29 mouse cellular contexts compared by ENCODE assay signal in genomic region chr7:19667434-19667833, GRCm38 (mm10). TPM values are rescaled to one million over a fixed set of nuclear protein-coding genes. Genes with fewer than 3 reads are reported as not detected.
A peak's percentile ranks its signal among the peaks of the same experiment; 100 is the strongest.
DNase-seq lines count a peak whose midpoint lies in the region; ATAC-seq and TF ChIP-seq lines count a peak whose summit lies in the region.
"Had no signal": no experiment of that assay in that cellular context is flagged by ENCODE, and none has a peak within 500 bp of the region (broad histone marks: within the 10 kb centered on the region; RNA-seq: fewer than 3 reads in every experiment).

No protein-coding gene starts in this region.

- peaks cover 12% of the 10 kb centered on the region; the same call in 1 of the 2 replicates for H3K4me1 ChIP-seq in spleen, adult 2 months (ENCODE audit: control insufficient read depth, insufficient read depth, insufficient read length)
- H3K4me1 ChIP-seq in bone marrow, adult 2 months (ENCODE audit: control insufficient read depth, insufficient read depth, low read length): peaks cover 4% of the 10 kb centered on the region; the same call in 1 of the 2 replicates
- peaks cover 14% of the 10 kb centered on the region for H3K4me1 ChIP-seq in midbrain, embryonic 11.5 days (ENCODE audit: control insufficient read depth, insufficient read depth, low read length)

- ATAC-seq in neutrophil, adult 5-6 weeks (ENCODE audit: extremely low read depth, insufficient number of reproducible peaks, low FRiP score, poor library complexity, severe bottlenecking): peak; percentile 14; the same call in 1 of the 2 replicates
- ATAC-seq in midbrain, embryonic 11.5 days (ENCODE audit: low FRiP score): no peak
- ATAC-seq: activated CD4-positive, CD25-positive, alpha-beta regulatory T cell, adult 4 months; forebrain, embryonic 15.5 days had no signal

- TF ChIP-seq CTCF in layer of hippocampus, adult 2 months (conservative IDR thresholded peaks at IDR 0.05): no peak
- no peak for TF ChIP-seq CTCF in spleen, adult 2 months (IDR thresholded peaks at IDR 0.05; ENCODE audit: extremely low read depth, insufficient read depth, insufficient read length, insufficient replicate concordance)
- no peak for TF ChIP-seq CTCF in bone marrow, adult 2 months (IDR thresholded peaks at IDR 0.05; ENCODE audit: control insufficient read depth, insufficient read depth, low read length)

- H3K9me3 ChIP-seq in midbrain, embryonic 11.5 days (ENCODE audit: control insufficient read depth, low read length): no peaks in the 10 kb centered on the region
- H3K9me3 ChIP-seq: embryonic facial prominence, embryonic 10.5 days; forebrain, embryonic 15.5 days; heart, embryonic 13.5 days; hindbrain, embryonic 13.5 days; limb, embryonic 13.5 days; neural tube, embryonic 15.5 days had no signal

- TF ChIP-seq POLR2A in spleen, adult 2 months (IDR thresholded peaks at IDR 0.05; ENCODE audit: low read depth, low read length): no peak; the same call in 1 of the 2 replicates
- TF ChIP-seq POLR2A in bone marrow, adult 2 months (IDR thresholded peaks at IDR 0.05; ENCODE audit: borderline replicate concordance, control insufficient read depth, low read depth, low read length): no peak

- 0 out of 2 replicates have a peak overlapping the region, but pooled peaks have one; percentile 5 for H3K27ac ChIP-seq in layer of hippocampus, adult 2 months
- H3K27ac ChIP-seq in spleen, adult 2 months (ENCODE audit: insufficient read depth, low read length): peak overlapping the region; percentile 79
- peak overlapping the region; percentile 65; the same call in 1 of the 2 replicates for H3K27ac ChIP-seq in bone marrow, adult 2 months (ENCODE audit: control insufficient read depth, insufficient read depth, low read depth, low read length, poor library complexity)
- H3K27ac ChIP-seq in midbrain, embryonic 11.5 days (ENCODE audit: low read depth, low read length): no peak overlapping the region
- H3K27ac ChIP-seq: embryonic facial prominence, embryonic 10.5 days; forebrain, embryonic 15.5 days; heart, adult 2 months; heart, embryonic 13.5 days; hindbrain, embryonic 13.5 days; limb, embryonic 13.5 days; midbrain, embryonic 10.5 days; neural tube, embryonic 15.5 days had no signal

- no peaks in the 10 kb centered on the region for H3K27me3 ChIP-seq in spleen, adult 2 months (ENCODE audit: control insufficient read depth, insufficient read depth, low read length)
- H3K27me3 ChIP-seq in midbrain, embryonic 11.5 days (ENCODE audit: control insufficient read depth, insufficient read depth, low read length): no peaks in the 10 kb centered on the region
- H3K27me3 ChIP-seq: forebrain, embryonic 15.5 days; heart, embryonic 13.5 days; hindbrain, embryonic 13.5 days; limb, embryonic 13.5 days; neural tube, embryonic 15.5 days had no signal

- no peak overlapping the region for H3K9ac ChIP-seq in midbrain, embryonic 11.5 days (ENCODE audit: low read length)
- H3K9ac ChIP-seq: forebrain, embryonic 15.5 days; heart, embryonic 13.5 days; hindbrain, embryonic 13.5 days; limb, embryonic 13.5 days; neural tube, embryonic 15.5 days had no signal

- 44% methylated on average over 2 of the region's 2 CpGs for WGBS in spleen, adult 2 months
- WGBS in bone marrow, adult 2 months: 37% methylated on average over 2 of the region's 2 CpGs
- 74% methylated on average over 2 of the region's 2 CpGs for WGBS in midbrain, embryonic 11.5 days

- H3K4me3 ChIP-seq in layer of hippocampus, adult 2 months: no peak overlapping the region
- no peak overlapping the region for H3K4me3 ChIP-seq in spleen, adult 2 months (ENCODE audit: extremely low read depth, insufficient read depth, insufficient read length)
- H3K4me3 ChIP-seq in bone marrow, adult 2 months (replicated peaks; ENCODE audit: control insufficient read depth, low read depth, low read length): no peak overlapping the region
- H3K4me3 ChIP-seq in midbrain, embryonic 11.5 days (ENCODE audit: low read depth, low read length): no peak overlapping the region
- H3K4me3 ChIP-seq: embryonic facial prominence, embryonic 10.5 days; forebrain, embryonic 15.5 days; heart, adult 2 months; heart, embryonic 13.5 days; hindbrain, embryonic 13.5 days; limb, embryonic 13.5 days; midbrain, embryonic 10.5 days; neural tube, embryonic 15.5 days had no signal

- no peaks in the 10 kb centered on the region for H3K36me3 ChIP-seq in spleen, adult 2 months (ENCODE audit: control insufficient read depth, insufficient read depth, low read length)
- no peaks in the 10 kb centered on the region for H3K36me3 ChIP-seq in midbrain, embryonic 11.5 days (ENCODE audit: control insufficient read depth, insufficient read depth, low read length)
- H3K36me3 ChIP-seq: forebrain, embryonic 15.5 days; hindbrain, embryonic 13.5 days had no signal

- DNase-seq in layer of hippocampus, adult 2 months (ENCODE audit: low spot score in 2 of 2): no peak
- DNase-seq in layer of hippocampus, adult 8-10 months (ENCODE audit: low spot score in 2 of 2): no peak
- DNase-seq in spleen, adult 2 months (ENCODE audit: low read depth in 1 of 2, low spot score in 2 of 2): peak; percentile 14 to 36
- DNase-seq in spleen, adult 18-20 months: no peak
- DNase-seq in gastrocnemius, postnatal 10 days: no peak
- DNase-seq in midbrain, embryonic 11.5 days (ENCODE audit: low spot score, missing footprints): no peak
- DNase-seq: adrenal gland, adult 8-10 months; gastrocnemius, postnatal 14 days; heart, adult 2 months; kidney, adult 9 months; layer of hippocampus, adult 9-11 months; lung, adult 18-20 months; lung, postnatal 10 days; thymus, adult 2 months had no signal

- no peak overlapping the region for H3K4me2 ChIP-seq in midbrain, embryonic 11.5 days
- H3K4me2 ChIP-seq: forebrain, embryonic 15.5 days; heart, embryonic 13.5 days; hindbrain, embryonic 13.5 days; limb, embryonic 13.5 days; neural tube, embryonic 15.5 days had no signal

RNA-seq across cellular contexts. Expression of gene Clptm1, which starts 2.6 kb away (rescaled TPM):
- total RNA-seq in layer of hippocampus, adult 2 months (2021): 100 to 1,000 TPM; 136 to 151 TPM
- 100 to 1,000 TPM; 140 to 150 (median 146) TPM for total RNA-seq in layer of hippocampus, adult 8-10 months (2022)
- polyA plus RNA-seq in spleen, adult 2 months (2012; rRNA removed): 76.3 and 78.9 TPM in 2 replicates
- 18.1 and 31.2 TPM in 2 replicates for polyA plus RNA-seq in bone marrow, adult 2 months (2011; ENCODE audit: insufficient read depth, insufficient read length, low replicate concordance, missing spikeins)
- total RNA-seq in neutrophil, adult 5-6 weeks (2017): 45.9 and 51.4 TPM in 2 replicates
- total RNA-seq in gastrocnemius, postnatal 10 days (2021): 10 to 100 TPM; 45.7 to 48.2 TPM
- 89.7 and 94.1 TPM in 2 replicates for polyA plus RNA-seq in midbrain, embryonic 11.5 days (2014; fragmentation: Nextera tagmentation; extraction: Ambion mirVana)

RNA-seq across cellular contexts. Expression of gene Apoc2, which starts 10.3 kb away (rescaled TPM):
- not detected for total RNA-seq in layer of hippocampus, adult 2 months (2021)
- under 1 TPM in 1 of 4 experiments, not detected in 3; 0.66 TPM for total RNA-seq in layer of hippocampus, adult 8-10 months (2022)
- 1.2 and 5.5 TPM in 2 replicates for polyA plus RNA-seq in spleen, adult 2 months (2012; rRNA removed)
- polyA plus RNA-seq in bone marrow, adult 2 months (2011; ENCODE audit: insufficient read depth, insufficient read length, low replicate concordance, missing spikeins): 13.2 TPM in 1 of 2 replicates, not detected in the other
- 14.0 and 17.5 TPM in 2 replicates for total RNA-seq in neutrophil, adult 5-6 weeks (2017)
- total RNA-seq in gastrocnemius, postnatal 10 days (2021): under 1 TPM in 1 of 2 experiments, not detected in 1; 0.61 TPM
- not detected in 2 replicates for polyA plus RNA-seq in midbrain, embryonic 11.5 days (2014; fragmentation: Nextera tagmentation; extraction: Ambion mirVana)
- total RNA-seq: heart, postnatal 25 days; left cerebral cortex, adult 18-20 months; left cerebral cortex, postnatal 25 days; midbrain, postnatal 0 days had no signal
- polyA plus RNA-seq: activated CD4-positive, CD25-positive, alpha-beta regulatory T cell, adult 4 months; cortical plate, adult 2 months; forebrain, embryonic 15.5 days; heart, adult 2 months; hindbrain, embryonic 13.5 days had no signal

RNA-seq across cellular contexts. Expression of gene Gm44805, which starts 13.8 kb away (rescaled TPM):
- not detected for total RNA-seq in layer of hippocampus, adult 2 months (2021)
- total RNA-seq in layer of hippocampus, adult 8-10 months (2022): not detected
- polyA plus RNA-seq in spleen, adult 2 months (2012; rRNA removed): not detected in 2 replicates
- polyA plus RNA-seq in bone marrow, adult 2 months (2011; ENCODE audit: insufficient read depth, insufficient read length, low replicate concordance, missing spikeins): 7.6 TPM in 1 of 2 replicates, not detected in the other
- not detected in 2 replicates for total RNA-seq in neutrophil, adult 5-6 weeks (2017)
- total RNA-seq in gastrocnemius, postnatal 10 days (2021): not detected
- polyA plus RNA-seq in midbrain, embryonic 11.5 days (2014; fragmentation: Nextera tagmentation; extraction: Ambion mirVana): not detected in 2 replicates
- total RNA-seq: gastrocnemius, postnatal 14 days; heart, adult 2 months; heart, postnatal 25 days; left cerebral cortex, adult 18-20 months; left cerebral cortex, postnatal 25 days; midbrain, postnatal 0 days had no signal
- polyA plus RNA-seq: activated CD4-positive, CD25-positive, alpha-beta regulatory T cell, adult 4 months; cortical plate, adult 2 months; embryonic facial prominence, embryonic 10.5 days; forebrain, embryonic 15.5 days; heart, adult 2 months; heart, embryonic 13.5 days; hindbrain, embryonic 13.5 days; limb, embryonic 13.5 days; midbrain, embryonic 10.5 days; midbrain, postnatal 0 days; neural tube, embryonic 15.5 days; thymus, adult 2 months had no signal

RNA-seq across cellular contexts. Expression of gene Apoc4, which starts 13.8 kb away (rescaled TPM):
- total RNA-seq in layer of hippocampus, adult 2 months (2021): not detected
- 1 to 10 TPM in 1 of 4 experiments, not detected in 3; 1.2 TPM for total RNA-seq in layer of hippocampus, adult 8-10 months (2022)
- polyA plus RNA-seq in spleen, adult 2 months (2012; rRNA removed): 0.25 and 0.28 TPM in 2 replicates
- polyA plus RNA-seq in bone marrow, adult 2 months (2011; ENCODE audit: insufficient read depth, insufficient read length, low replicate concordance, missing spikeins): 3.6 and 18.7 TPM in 2 replicates
- 0.23 TPM in 1 of 2 replicates, not detected in the other for total RNA-seq in neutrophil, adult 5-6 weeks (2017)
- under 1 TPM in 1 of 2 experiments, not detected in 1; 0.54 TPM for total RNA-seq in gastrocnemius, postnatal 10 days (2021)
- not detected in 2 replicates for polyA plus RNA-seq in midbrain, embryonic 11.5 days (2014; fragmentation: Nextera tagmentation; extraction: Ambion mirVana)
- total RNA-seq: gastrocnemius, postnatal 14 days; heart, adult 2 months; heart, postnatal 25 days; left cerebral cortex, adult 18-20 months; left cerebral cortex, postnatal 25 days; midbrain, postnatal 0 days had no signal
- polyA plus RNA-seq: cortical plate, adult 2 months; embryonic facial prominence, embryonic 10.5 days; forebrain, embryonic 15.5 days; heart, adult 2 months; hindbrain, embryonic 13.5 days; limb, embryonic 13.5 days; midbrain, embryonic 10.5 days; midbrain, postnatal 0 days had no signal

RNA-seq across cellular contexts. Expression of gene Apoc1, which starts 25.0 kb away (rescaled TPM):
- 1 to 10 TPM; 3.1 to 3.5 TPM for total RNA-seq in layer of hippocampus, adult 2 months (2021)
- 10 to 100 TPM in 1 of 4 experiments, 1 to 10 TPM in 3; 5.3 to 10.7 (median 6.0) TPM for total RNA-seq in layer of hippocampus, adult 8-10 months (2022)
- 4.3 and 6.7 TPM in 2 replicates for polyA plus RNA-seq in spleen, adult 2 months (2012; rRNA removed)
- polyA plus RNA-seq in bone marrow, adult 2 months (2011; ENCODE audit: insufficient read depth, insufficient read length, low replicate concordance, missing spikeins): 48.3 and 137 TPM in 2 replicates
- total RNA-seq in neutrophil, adult 5-6 weeks (2017): 2.7 and 12.5 TPM in 2 replicates
- 1 to 10 TPM in 1 of 2 experiments, not detected in 1; 4.1 TPM for total RNA-seq in gastrocnemius, postnatal 10 days (2021)
- polyA plus RNA-seq in midbrain, embryonic 11.5 days (2014; fragmentation: Nextera tagmentation; extraction: Ambion mirVana): 1.9 and 3.2 TPM in 2 replicates
- polyA plus RNA-seq: activated CD4-positive, CD25-positive, alpha-beta regulatory T cell, adult 4 months had no signal

Comparison
In these comparisons a context has a peak if more than half of its experiments do, and no peak if none do; other contexts are left out.
1. DNase-seq: peak in spleen, adult 2 months (2 of 2); none in layer of hippocampus, adult 2 months (0 of 2), layer of hippocampus, adult 8-10 months (0 of 2), spleen, adult 18-20 months (0 of 2), gastrocnemius, postnatal 10 days (single experiment) and midbrain, embryonic 11.5 days (single experiment).